12 mouse cellular contexts compared by ENCODE assay signal in genomic region chr10:16440932-16441640, GRCm38 (mm10).
DNase-seq lines count a peak whose midpoint lies in the region; ATAC-seq lines count a peak whose summit lies in the region.
"Had no signal": no experiment of that assay in that cellular context is flagged by ENCODE, and none has a peak within 500 bp of the region (broad histone marks: within the 10 kb centered on the region; RNA-seq: fewer than 3 reads in every experiment).

No protein-coding gene starts in this region.

- H3K27me3 ChIP-seq in heart, embryonic 11.5 days (ENCODE audit: control insufficient read depth, insufficient read depth, low read length): no peaks in the 10 kb centered on the region
- H3K27me3 ChIP-seq in neural tube, embryonic 11.5 days (ENCODE audit: control insufficient read depth, insufficient read depth, low read length): no peaks in the 10 kb centered on the region
- no peaks in the 10 kb centered on the region for H3K27me3 ChIP-seq in hindbrain, embryonic 11.5 days (ENCODE audit: control insufficient read depth, insufficient read depth, low read length)
- no peaks in the 10 kb centered on the region for H3K27me3 ChIP-seq in limb, embryonic 10.5 days (ENCODE audit: low read depth, poor library complexity, severe bottlenecking)
- H3K27me3 ChIP-seq: stomach, embryonic 15.5 days had no signal

- DNase-seq in heart, adult 11 months: no peak
- DNase-seq in neural tube, embryonic 11.5 days (ENCODE audit: low spot score): peak; percentile 41
- no peak for DNase-seq in neural tube, embryonic 10.5 days (ENCODE audit: extremely low spot score, low spot score)
- DNase-seq in hindbrain, embryonic 11.5 days (ENCODE audit: low spot score): peak; percentile 32
- DNase-seq in limb, embryonic 10.5 days (ENCODE audit: low spot score): no peak
- no peak for DNase-seq in right cerebral cortex, postnatal 14 days
- no peak for DNase-seq in gastrocnemius, adult 18-20 months (ENCODE audit: low spot score)
- DNase-seq: cerebellum, adult 8-10 months; kidney, postnatal 25 days had no signal

- H3K4me1 ChIP-seq in heart, embryonic 11.5 days (ENCODE audit: control insufficient read depth, insufficient read depth, low read length): peaks cover 5% of the 10 kb centered on the region; the same call in 1 of the 2 replicates
- H3K4me1 ChIP-seq in neural tube, embryonic 11.5 days (ENCODE audit: control insufficient read depth, insufficient read depth, low read length): peaks cover 6% of the 10 kb centered on the region; the same call in 1 of the 2 replicates
- no peaks in the 10 kb centered on the region for H3K4me1 ChIP-seq in hindbrain, embryonic 11.5 days (replicated peaks; ENCODE audit: control insufficient read depth, insufficient read depth, low read length)
- H3K4me1 ChIP-seq in limb, embryonic 10.5 days: no peaks in the 10 kb centered on the region
- H3K4me1 ChIP-seq: stomach, embryonic 15.5 days had no signal

- H3K9me3 ChIP-seq in heart, embryonic 11.5 days (replicated peaks; ENCODE audit: control insufficient read depth, low read length): no peaks in the 10 kb centered on the region
- no peaks in the 10 kb centered on the region for H3K9me3 ChIP-seq in neural tube, embryonic 11.5 days (ENCODE audit: control insufficient read depth, low read length)
- H3K9me3 ChIP-seq in hindbrain, embryonic 11.5 days (ENCODE audit: control insufficient read depth, low read length): no peaks in the 10 kb centered on the region
- H3K9me3 ChIP-seq in limb, embryonic 10.5 days (replicated peaks): no peaks in the 10 kb centered on the region
- H3K9me3 ChIP-seq: stomach, embryonic 15.5 days had no signal

- H3K36me3 ChIP-seq in heart, embryonic 11.5 days (ENCODE audit: control insufficient read depth, insufficient read depth, low read length): no peaks in the 10 kb centered on the region
- H3K36me3 ChIP-seq in neural tube, embryonic 11.5 days (ENCODE audit: control insufficient read depth, insufficient read depth, low read length): no peaks in the 10 kb centered on the region
- no peaks in the 10 kb centered on the region for H3K36me3 ChIP-seq in hindbrain, embryonic 11.5 days (ENCODE audit: control insufficient read depth, insufficient read depth, low read length)
- no peaks in the 10 kb centered on the region for H3K36me3 ChIP-seq in limb, embryonic 10.5 days
- H3K36me3 ChIP-seq: stomach, embryonic 15.5 days had no signal

- 26% methylated on average over 3 of the region's 3 CpGs for WGBS in heart, embryonic 11.5 days (ENCODE audit: insufficient replicate concordance)
- WGBS in neural tube, embryonic 11.5 days: 24% methylated on average over 3 of the region's 3 CpGs
- 25% methylated on average over 3 of the region's 3 CpGs for WGBS in hindbrain, embryonic 11.5 days
- WGBS in limb, embryonic 10.5 days: 69% methylated on average over 3 of the region's 3 CpGs

- H3K27ac ChIP-seq in heart, embryonic 11.5 days (ENCODE audit: low read depth, low read length): peak overlapping the region; percentile 58
- H3K27ac ChIP-seq in neural tube, embryonic 11.5 days (ENCODE audit: low read depth, low read length): no peak overlapping the region
- H3K27ac ChIP-seq in hindbrain, embryonic 11.5 days (ENCODE audit: low read depth, low read length): peak overlapping the region; percentile 58
- no peak overlapping the region for H3K27ac ChIP-seq in limb, embryonic 10.5 days
- H3K27ac ChIP-seq: macrophage; stomach, embryonic 15.5 days had no signal

- H3K4me3 ChIP-seq in heart, embryonic 11.5 days (ENCODE audit: low read depth, low read length): no peak overlapping the region
- H3K4me3 ChIP-seq in neural tube, embryonic 11.5 days (ENCODE audit: low read depth, low read length): no peak overlapping the region
- H3K4me3 ChIP-seq in hindbrain, embryonic 11.5 days (ENCODE audit: low read depth, low read length): no peak overlapping the region
- no peak overlapping the region for H3K4me3 ChIP-seq in limb, embryonic 10.5 days
- H3K4me3 ChIP-seq: stomach, embryonic 15.5 days had no signal

- no peak overlapping the region for H3K4me2 ChIP-seq in heart, embryonic 11.5 days
- H3K4me2 ChIP-seq in neural tube, embryonic 11.5 days (ENCODE audit: low read depth): no peak overlapping the region
- H3K4me2 ChIP-seq in hindbrain, embryonic 11.5 days (replicated peaks; ENCODE audit: low read depth, low read length): no peak overlapping the region
- H3K4me2 ChIP-seq: stomach, embryonic 15.5 days had no signal

- no peak for ATAC-seq in heart, embryonic 11.5 days (replicated peaks; ENCODE audit: insufficient number of reproducible peaks, low FRiP score, low TSS enrichment)
- peak; percentile 89 for ATAC-seq in neural tube, embryonic 11.5 days (ENCODE audit: insufficient read depth, low FRiP score, low TSS enrichment)
- ATAC-seq in hindbrain, embryonic 11.5 days (ENCODE audit: low FRiP score): peak; percentile 92

- no peak overlapping the region for H3K9ac ChIP-seq in heart, embryonic 11.5 days (ENCODE audit: low read depth, low read length)
- no peak overlapping the region for H3K9ac ChIP-seq in neural tube, embryonic 11.5 days (ENCODE audit: low read length)
- no peak overlapping the region for H3K9ac ChIP-seq in hindbrain, embryonic 11.5 days (ENCODE audit: low read depth, low read length)
- H3K9ac ChIP-seq: stomach, embryonic 15.5 days had no signal

Comparison
In these comparisons a context has a peak if more than half of its experiments do, and no peak if none do; other contexts are left out.
1. DNase-seq: peak in neural tube, embryonic 11.5 days (single experiment) and hindbrain, embryonic 11.5 days (single experiment); none in heart, adult 11 months (single experiment), neural tube, embryonic 10.5 days (single experiment), limb, embryonic 10.5 days (single experiment), right cerebral cortex, postnatal 14 days (single experiment) and gastrocnemius, adult 18-20 months (single experiment).
2. H3K27ac ChIP-seq: peak in heart, embryonic 11.5 days (single experiment) and hindbrain, embryonic 11.5 days (single experiment); none in neural tube, embryonic 11.5 days (single experiment) and limb, embryonic 10.5 days (single experiment).